Mouse (Mus musculus) limb, embryonic 12.5 days (tissue): ENCODE measurements around the gene Arf3. TPM values are rescaled to one million over a fixed set of nuclear protein-coding genes. Genes with fewer than 3 reads are reported as not detected.
A peak's percentile ranks its signal among the peaks of the same experiment; 100 is the strongest.
"Not testable (repeated sequence)": the region's sequence is repeated elsewhere in the genome, so short reads cannot be mapped to it uniquely, and the experiment has no call there.

Source experiments
- ATAC-seq: fragments of 200-750 bp; cut with Nextera tagmentation; 2 replicates; pipeline ENCODE4 v1.8.0; 2017; ENCODE audit warnings: low read depth, moderate TSS enrichment; ENCODE audit not compliant: insufficient number of reproducible peaks, insufficient read depth, low FRiP score, low TSS enrichment
- H3K27ac ChIP-seq: fragments of 300-500 bp; sonication (generic); 2 replicates; pipeline ENCODE4 v1.5.1; 2016; ENCODE audit warnings: mild to moderate bottlenecking, moderate library complexity
- H3K27me3 ChIP-seq: fragments of 300-500 bp; sonication (generic); 2 replicates; pipeline ENCODE4 v1.6.1; 2016; ENCODE audit warnings: mild to moderate bottlenecking, moderate library complexity
- H3K36me3 ChIP-seq: fragments of 300-500 bp; sonication (generic); 2 replicates; pipeline ENCODE4 v1.6.1; 2016; ENCODE audit warnings: mild to moderate bottlenecking, moderate library complexity
- H3K4me1 ChIP-seq: fragments of 300-500 bp; sonication (generic); replicated peaks from 2 replicates; pipeline ENCODE4 v1.6.1; 2016
- H3K4me2 ChIP-seq: fragments of 300-500 bp; sonication (generic); 2 replicates; pipeline ENCODE4 v1.6.1; 2016; ENCODE audit warnings: mild to moderate bottlenecking, moderate library complexity
- H3K4me3 ChIP-seq: fragments of 300-500 bp; sonication (generic); replicated peaks from 2 replicates; pipeline ENCODE4 v1.5.1; 2016; ENCODE audit warnings: mild to moderate bottlenecking
- H3K9ac ChIP-seq: fragments of 300-500 bp; sonication (generic); replicated peaks from 2 replicates; pipeline ENCODE4 v1.6.1; 2016; ENCODE audit warnings: mild to moderate bottlenecking, moderate library complexity
- H3K9me3 ChIP-seq: fragments of 300-500 bp; sonication (generic); 2 replicates; pipeline ENCODE4 v1.6.1; 2016; ENCODE audit warnings: mild to moderate bottlenecking, moderate library complexity
- WGBS: fragments of 180-500 bp; shearing (Covaris S2); methylation state at CpG from one replicate; pipeline ENCODE4 v1.1.7; 2016; 5-methylcytosine and 5-hydroxymethylcytosine counted together
- polyA plus RNA-seq: library from polyadenylated mRNA; unstranded; fragments of >200 nt; fragmentation: Nextera tagmentation; extraction: Ambion mirVana; gene quantifications from 2 replicates; pipeline ENCODE4 v1.2.1, GENCODE M21; 2016

The Arf3 gene
- polyA plus RNA-seq, 1 experiment from 2014 or later, result 46.5 TPM

DNA sequence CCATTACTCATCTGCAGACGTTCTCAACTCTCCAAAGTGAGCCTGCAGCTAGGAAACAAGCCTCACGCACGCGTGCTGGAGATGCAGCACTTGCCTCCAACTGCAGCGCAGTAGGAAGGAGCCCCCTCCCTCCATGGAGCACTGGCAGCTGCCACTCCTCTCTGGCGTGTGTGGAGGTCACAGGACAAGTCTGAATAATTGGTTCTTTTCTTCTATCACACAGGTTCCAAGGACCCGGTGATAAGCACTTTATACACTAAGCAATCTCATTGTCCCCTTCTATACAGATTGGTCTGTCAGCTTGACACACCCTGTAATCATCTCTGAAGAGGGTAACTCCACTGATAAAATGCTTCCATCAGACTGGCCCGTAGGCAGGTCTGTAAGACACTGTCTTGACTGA, 10.0 kb downstream of the Arf3 start:
- Histone ChIP-seq H3K4me3 (no peak overlapping the region), H3K4me2 (no peak overlapping the region), H3K27ac (no peak overlapping the region), H3K9ac (no peak overlapping the region), H3K4me1 (no peaks in the 10 kb centered on the region), H3K27me3 (no peaks in the 10 kb centered on the region), H3K36me3 (peaks cover 51% of the 10 kb centered on the region), H3K9me3 (no peaks in the 10 kb centered on the region)
- no peak for ATAC-seq
- WGBS, result 84% methylated on average over 8 of the region's 8 CpGs

DNA sequence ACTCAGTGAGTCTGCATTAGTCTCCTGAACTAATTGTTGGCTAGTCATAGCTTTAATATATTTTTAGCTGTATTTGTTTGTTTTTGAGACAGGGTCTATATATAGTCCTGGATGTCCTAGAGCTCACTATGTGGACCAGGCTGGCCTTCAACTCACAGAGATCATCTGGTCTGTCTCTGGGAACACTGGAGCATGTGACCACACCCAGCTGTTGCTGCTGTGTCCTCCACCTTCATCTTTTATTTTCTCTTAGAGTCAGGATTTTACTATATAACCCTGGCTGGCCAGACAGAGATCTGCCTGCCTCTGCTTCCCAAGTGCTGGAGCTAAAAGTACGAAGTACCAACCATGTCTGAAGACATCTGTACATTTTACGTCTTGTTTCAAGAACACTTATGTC, 13.9 kb downstream of the Arf3 start:
- no peak overlapping the region for H3K9ac ChIP-seq
- no peaks in the 10 kb centered on the region for H3K9me3 ChIP-seq
- H3K4me1 ChIP-seq, result no peaks in the 10 kb centered on the region
- no peak overlapping the region for H3K4me3 ChIP-seq
- H3K4me2 ChIP-seq, result no peak overlapping the region
- no peak overlapping the region for H3K27ac ChIP-seq
- no peaks in the 10 kb centered on the region for H3K27me3 ChIP-seq
- H3K36me3 ChIP-seq, result peaks cover 39% of the 10 kb centered on the region
- WGBS, result 95% methylated on average over 2 of the region's 2 CpGs
- no peak for ATAC-seq

DNA sequence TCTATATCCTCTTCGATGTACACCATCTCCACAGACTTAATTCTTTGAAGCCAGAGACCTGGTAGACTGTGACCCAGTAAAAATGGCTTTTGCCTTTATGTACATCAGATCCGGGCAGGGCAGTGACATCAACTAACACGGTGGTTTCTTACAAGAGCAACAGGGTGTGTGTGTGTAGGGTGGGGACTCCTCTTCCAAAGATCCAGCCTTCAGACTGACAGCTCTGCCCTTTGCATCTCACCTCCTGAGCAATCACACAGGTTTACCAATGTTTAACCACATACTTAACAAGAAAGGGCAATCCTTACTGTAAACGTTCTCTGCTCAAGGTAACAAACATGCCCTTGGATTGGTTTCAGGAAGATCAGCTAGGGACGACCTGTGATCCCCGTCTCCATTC, 15.7 kb downstream of the Arf3 start:
- Histone ChIP-seq H3K9me3 (no peaks in the 10 kb centered on the region), H3K36me3 (peaks cover 47% of the 10 kb centered on the region), H3K4me3 (no peak overlapping the region), H3K4me1 (no peaks in the 10 kb centered on the region), H3K4me2 (no peak overlapping the region), H3K9ac (no peak overlapping the region), H3K27ac (no peak overlapping the region), H3K27me3 (no peaks in the 10 kb centered on the region)
- WGBS, result 84% methylated on average over 6 of the region's 6 CpGs
- no peak for ATAC-seq

DNA sequence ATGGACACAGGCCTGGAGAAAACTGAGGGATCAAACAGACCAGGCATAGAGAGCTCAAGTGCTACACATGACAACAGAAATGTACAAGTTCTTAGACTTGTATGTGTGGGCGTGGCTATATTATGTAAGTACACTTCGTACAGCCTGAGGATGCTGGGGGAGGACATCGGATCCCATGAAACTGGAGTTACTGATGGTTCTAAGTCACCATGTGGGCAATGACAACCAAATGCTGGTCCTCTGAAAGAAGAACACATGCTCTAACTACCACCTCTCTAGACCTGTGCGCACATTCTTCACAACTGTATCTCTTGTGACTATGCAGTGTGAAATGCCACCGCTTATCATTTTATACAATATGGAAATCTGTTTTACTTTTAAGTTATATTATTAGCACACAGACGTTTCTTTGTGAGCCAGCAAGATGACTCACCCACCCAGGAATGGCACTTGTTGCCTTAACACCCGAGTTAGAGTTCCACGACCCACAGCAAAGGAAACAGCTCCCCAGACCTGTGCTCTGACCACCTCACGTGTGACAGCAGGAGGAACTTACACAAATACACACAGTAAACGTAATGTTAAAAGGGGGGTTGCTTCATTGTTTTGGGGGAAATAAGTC, 16.6 kb downstream of the Arf3 start:
- Histone ChIP-seq H3K4me3 (no peak overlapping the region), H3K9me3 (no peaks in the 10 kb centered on the region), H3K27ac (no peak overlapping the region), H3K4me2 (no peak overlapping the region), H3K27me3 (no peaks in the 10 kb centered on the region), H3K4me1 (no peaks in the 10 kb centered on the region), H3K9ac (no peak overlapping the region), H3K36me3 (peaks cover 55% of the 10 kb centered on the region)
- WGBS, result 92% methylated on average over 10 of the region's 10 CpGs
- ATAC-seq, result no peak

DNA sequence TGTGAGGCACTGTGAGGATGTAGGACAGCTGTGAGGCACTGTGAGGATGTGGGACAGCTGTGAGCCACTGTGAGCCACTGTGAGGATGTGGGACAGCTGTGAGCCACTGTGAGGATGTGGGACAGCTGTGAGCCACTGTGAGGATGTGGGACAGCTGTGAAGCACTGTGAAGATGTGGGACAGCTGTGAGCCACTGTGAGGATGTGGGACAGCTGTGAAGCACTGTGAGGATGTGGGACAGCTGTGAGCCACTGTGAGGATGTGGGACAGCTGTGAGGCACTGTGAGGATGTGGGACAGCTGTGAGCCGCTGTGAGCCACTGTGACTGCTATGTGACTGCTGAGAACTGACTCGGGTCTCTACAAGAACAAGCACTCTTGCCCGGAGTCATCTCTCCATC, 19.2 kb downstream of the Arf3 start:
- ATAC-seq, H3K4me3 ChIP-seq, H3K4me2 ChIP-seq, H3K9me3 ChIP-seq, H3K27ac ChIP-seq, H3K4me1 ChIP-seq, H3K27me3 ChIP-seq, H3K9ac ChIP-seq: not testable (repeated sequence)
- 89% methylated on average over 3 of the region's 3 CpGs for WGBS
- H3K36me3 ChIP-seq, result peaks cover 63% of the 10 kb centered on the region

DNA sequence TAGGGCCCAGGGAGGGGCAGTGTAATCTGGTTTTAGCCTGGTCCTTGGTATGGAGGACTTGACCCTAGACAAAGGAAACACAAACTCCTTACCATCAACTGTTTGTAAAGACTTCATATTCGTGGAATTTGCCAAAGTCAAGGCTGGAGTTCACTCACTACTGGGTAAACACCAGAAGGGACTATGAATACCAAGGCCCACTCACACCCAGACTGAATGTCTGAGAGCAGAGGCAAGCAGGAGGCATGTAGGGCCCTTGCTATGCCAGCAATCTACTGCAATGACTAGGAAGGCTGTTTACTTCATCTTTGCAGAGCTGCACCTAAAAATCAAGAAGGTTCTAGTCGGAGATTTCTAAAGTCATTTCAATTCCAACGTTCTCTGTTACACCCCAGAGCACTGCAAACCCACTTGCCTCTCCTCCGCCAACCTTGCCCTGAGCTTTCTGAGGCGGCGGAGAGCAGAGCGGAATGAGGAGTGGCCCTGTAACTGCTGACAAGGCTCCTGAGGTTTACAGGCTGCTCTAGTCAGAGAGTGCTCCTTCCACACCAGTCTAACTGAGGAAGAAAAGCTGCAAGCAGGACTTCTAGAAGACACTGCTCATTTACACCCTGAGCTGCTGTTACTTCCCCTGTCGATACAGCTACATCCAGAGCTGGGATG, 20.1 kb downstream of the Arf3 start:
- Histone ChIP-seq H3K36me3 (peaks cover 70% of the 10 kb centered on the region), H3K4me1 (no peaks in the 10 kb centered on the region), H3K9ac (no peak overlapping the region), H3K27me3 (no peaks in the 10 kb centered on the region), H3K27ac (no peak overlapping the region), H3K4me2 (no peak overlapping the region), H3K9me3 (no peaks in the 10 kb centered on the region), H3K4me3 (no peak overlapping the region)
- 85% methylated on average over 8 of the region's 8 CpGs for WGBS
- no peak for ATAC-seq

DNA sequence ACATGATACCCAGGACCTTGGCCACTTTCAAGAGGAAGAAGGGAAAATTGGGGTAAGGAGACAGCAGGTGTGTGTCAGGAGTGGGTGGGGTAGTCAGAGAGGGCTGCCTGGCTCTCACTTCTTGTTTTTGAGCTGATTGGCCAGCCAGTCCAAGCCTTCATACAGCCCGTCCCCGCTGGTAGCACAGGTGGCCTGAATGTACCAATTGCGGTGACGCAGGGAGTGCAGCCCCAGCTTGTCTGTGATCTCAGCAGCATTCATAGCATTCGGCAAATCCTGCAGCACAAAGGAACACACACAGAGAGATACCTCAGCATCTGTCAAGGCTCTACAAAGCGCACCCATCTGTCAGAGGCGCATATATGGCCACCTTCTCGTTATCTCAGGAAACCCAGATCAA, 22.8 kb downstream of the Arf3 start:
- Histone ChIP-seq H3K27ac (no peak overlapping the region), H3K9me3 (no peaks in the 10 kb centered on the region), H3K27me3 (no peaks in the 10 kb centered on the region), H3K9ac (no peak overlapping the region), H3K4me1 (no peaks in the 10 kb centered on the region), H3K36me3 (peaks cover 93% of the 10 kb centered on the region), H3K4me3 (no peak overlapping the region), H3K4me2 (no peak overlapping the region)
- ATAC-seq, result no peak
- WGBS, result 89% methylated on average over 8 of the region's 8 CpGs

DNA sequence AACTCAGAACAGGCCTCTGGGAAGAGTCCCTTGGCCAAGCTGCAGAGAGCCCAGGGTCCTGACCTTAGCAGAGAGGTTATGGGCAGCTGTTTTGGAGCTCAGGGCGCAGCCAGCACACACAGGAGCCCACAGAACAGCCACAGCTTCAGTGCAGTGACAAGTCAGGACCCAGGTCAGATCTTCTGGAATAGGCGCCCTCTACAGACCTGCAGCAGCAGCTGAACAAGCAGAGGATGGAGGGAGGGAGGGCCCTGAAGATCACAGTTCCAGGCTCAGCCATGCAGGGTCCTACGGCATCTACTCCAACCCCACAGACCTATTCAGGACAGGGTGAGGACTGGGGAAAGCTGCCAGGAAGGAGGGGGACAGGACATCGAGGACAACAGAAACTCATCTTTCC, 24.2 kb downstream of the Arf3 start:
- peaks cover 86% of the 10 kb centered on the region for H3K36me3 ChIP-seq
- ATAC-seq, result no peak

DNA sequence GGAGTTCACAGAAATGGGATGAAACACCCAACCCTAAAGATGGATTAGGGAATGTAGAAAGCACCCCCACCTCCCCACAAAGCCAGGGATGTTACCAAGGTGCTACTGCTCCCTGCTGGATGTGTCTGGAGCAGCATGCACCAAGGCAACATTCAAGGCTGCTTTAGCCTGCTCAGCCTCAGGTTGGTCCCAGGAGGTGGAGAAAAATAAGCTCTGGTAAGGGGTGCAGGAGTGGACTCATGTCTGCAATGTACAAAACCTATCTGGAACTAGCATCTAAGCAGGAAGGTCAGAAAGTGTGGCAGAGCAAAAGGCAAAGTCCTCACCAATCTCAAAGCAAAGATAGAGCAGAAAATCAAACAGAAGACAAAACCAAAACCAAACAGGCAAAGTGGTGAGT, 25.1 kb downstream of the Arf3 start:
- ATAC-seq, result no peak
- peaks cover 78% of the 10 kb centered on the region for H3K36me3 ChIP-seq
- no peak overlapping the region for H3K27ac ChIP-seq
- H3K4me2 ChIP-seq, result no peak overlapping the region
- H3K9ac ChIP-seq, result no peak overlapping the region
- no peaks in the 10 kb centered on the region for H3K9me3 ChIP-seq
- no peaks in the 10 kb centered on the region for H3K4me1 ChIP-seq
- H3K27me3 ChIP-seq, result no peaks in the 10 kb centered on the region
- H3K4me3 ChIP-seq, result no peak overlapping the region

More for the DNA sequence above, 24.2 kb downstream of the Arf3 start:
- 63% methylated on average over 4 of the region's 4 CpGs for WGBS
- Histone ChIP-seq H3K4me3 (no peak overlapping the region), H3K9ac (no peak overlapping the region), H3K27ac (no peak overlapping the region), H3K27me3 (no peaks in the 10 kb centered on the region), H3K4me1 (no peaks in the 10 kb centered on the region), H3K9me3 (no peaks in the 10 kb centered on the region), H3K4me2 (no peak overlapping the region)

DNA sequence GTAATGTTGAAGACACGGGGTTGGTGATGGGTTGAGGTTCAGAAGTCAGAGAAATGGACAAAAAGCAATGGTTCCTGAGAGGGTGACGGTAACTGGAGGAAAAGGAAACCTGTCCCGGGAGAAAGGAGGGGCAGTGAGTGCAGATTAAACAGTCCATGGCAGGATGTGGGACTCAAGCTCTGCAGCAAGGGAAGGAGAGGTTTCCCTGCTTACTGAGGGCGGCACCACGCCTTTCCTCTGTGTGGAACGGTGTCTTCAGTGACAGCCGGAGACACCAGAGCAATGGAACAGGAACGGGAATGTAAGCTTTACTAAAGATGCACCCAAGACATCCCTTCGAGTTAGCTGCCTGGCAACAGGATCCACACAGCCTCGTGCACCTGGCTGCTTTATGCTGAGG, 26.5 kb downstream of the Arf3 start:
- no peak for ATAC-seq
- H3K9me3 ChIP-seq, result no peaks in the 10 kb centered on the region
- no peak overlapping the region for H3K9ac ChIP-seq
- H3K27me3 ChIP-seq, result no peaks in the 10 kb centered on the region
- H3K27ac ChIP-seq, result no peak overlapping the region
- H3K4me1 ChIP-seq, result no peaks in the 10 kb centered on the region
- no peak overlapping the region for H3K4me2 ChIP-seq
- H3K4me3 ChIP-seq, result no peak overlapping the region
- WGBS, result 90% methylated on average over 10 of the region's 10 CpGs
- H3K36me3 ChIP-seq, result peaks cover 64% of the 10 kb centered on the region

DNA sequence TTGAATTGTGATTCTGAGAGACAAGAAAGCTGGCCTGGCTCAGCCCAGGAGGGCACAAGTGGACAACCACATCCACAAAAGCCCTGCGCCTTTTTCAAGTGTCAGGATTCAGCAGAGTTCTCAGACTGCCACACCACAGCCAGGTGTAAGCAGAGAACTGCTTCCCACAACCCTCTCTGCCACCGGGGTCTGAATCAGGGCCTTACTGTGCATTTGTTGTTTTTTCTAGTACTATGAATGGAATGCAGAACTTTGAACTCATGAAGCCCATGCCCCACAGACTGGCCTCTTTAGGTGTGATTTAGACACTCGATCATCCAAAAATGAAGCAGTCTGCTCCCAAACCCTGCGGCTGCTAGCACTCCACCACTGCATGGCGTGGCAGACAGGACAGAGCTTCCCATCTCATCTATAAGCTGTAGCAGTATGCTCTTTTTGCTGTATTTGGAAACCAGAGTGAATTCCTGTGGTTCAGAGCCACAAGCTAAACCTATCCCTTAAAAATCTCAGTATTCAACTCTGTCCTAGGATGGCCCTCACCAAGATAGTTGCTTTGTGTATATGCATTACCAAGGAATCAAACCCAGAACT, 28.9 kb downstream of the Arf3 start:
- Histone ChIP-seq H3K9me3 (no peaks in the 10 kb centered on the region), H3K4me1 (peaks cover 2% of the 10 kb centered on the region; the same call in 1 of the 2 replicates), H3K4me2 (no peak overlapping the region), H3K4me3 (no peak overlapping the region), H3K36me3 (peaks cover 40% of the 10 kb centered on the region), H3K9ac (no peak overlapping the region), H3K27me3 (no peaks in the 10 kb centered on the region), H3K27ac (0 out of 2 replicates have a peak overlapping the region, but pooled peaks have one; percentile 50)
- ATAC-seq, result no peak
- WGBS, result 89% methylated on average over 5 of the region's 5 CpGs

DNA sequence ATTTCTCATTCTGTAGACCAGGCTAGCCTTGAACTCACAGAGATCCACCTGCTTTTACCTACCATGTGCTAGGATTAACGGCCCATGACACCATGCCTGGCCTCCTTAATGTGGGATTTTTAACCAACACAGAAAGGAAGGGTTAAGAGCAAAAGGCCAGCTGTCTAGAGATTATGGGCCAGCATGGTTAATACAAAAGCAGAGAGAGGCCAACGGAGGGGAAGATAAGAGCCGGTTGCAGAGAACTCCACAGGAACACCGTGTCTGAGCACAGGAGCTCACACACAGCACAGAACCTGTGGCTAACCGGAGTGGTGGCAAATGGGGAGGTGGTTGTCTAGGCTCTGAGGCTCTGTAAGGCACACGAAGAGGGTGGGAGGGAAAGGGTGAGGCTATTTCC, 29.6 kb downstream of the Arf3 start:
- Histone ChIP-seq H3K4me3 (no peak overlapping the region), H3K36me3 (peaks cover 33% of the 10 kb centered on the region), H3K4me2 (no peak overlapping the region), H3K9me3 (no peaks in the 10 kb centered on the region), H3K27me3 (no peaks in the 10 kb centered on the region), H3K9ac (no peak overlapping the region), H3K4me1 (peaks cover 8% of the 10 kb centered on the region), H3K27ac (no peak overlapping the region)
- no peak for ATAC-seq
- WGBS, result 84% methylated on average over 6 of the region's 6 CpGs
